Mouse (Mus musculus): ENCODE results near the gene Zfp513. TPM values are rescaled to one million over a fixed set of nuclear protein-coding genes. Genes with fewer than 3 reads are reported as not detected.

Gene Zfp513
- total and polyA plus RNA-seq, 2 experiments, result 3.1 to 27.6 TPM

DNA sequence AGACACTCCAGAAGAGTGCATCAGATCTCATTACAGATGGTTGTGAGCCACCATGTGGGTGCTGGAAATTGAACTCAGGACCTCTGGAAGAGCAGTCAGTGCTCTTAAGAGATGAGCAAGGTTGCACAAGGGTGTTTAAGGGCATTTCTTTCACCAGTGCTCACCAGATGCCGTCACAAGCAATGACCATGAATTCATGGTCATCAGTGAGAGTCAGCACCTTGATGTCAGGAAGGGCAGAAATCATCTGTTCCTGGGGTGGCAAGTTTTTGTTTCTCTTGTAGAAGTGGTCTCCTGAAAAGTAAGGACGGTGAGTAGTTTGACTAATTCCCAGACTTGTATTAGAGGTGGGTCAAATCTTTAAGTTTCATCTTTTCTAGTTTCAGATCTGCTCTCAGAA is 1.8 kb upstream of the Zfp513 start:
- H3K27me3 ChIP-seq (ENCODE audit: control insufficient read depth, insufficient read depth, low read length), result no peaks in the 10 kb centered on the region
- H3K79me2 ChIP-seq (ENCODE audit: control insufficient read depth, insufficient read depth, low read length), result peaks cover 11% of the 10 kb centered on the region
- WGBS, result 97% methylated on average over 2 of the region's 2 CpGs
- H3K36me3 ChIP-seq (ENCODE audit: control insufficient read depth, insufficient read depth, low read length), result peaks cover 37% of the 10 kb centered on the region
- no peak overlapping the region for H3K4me3 ChIP-seq (ENCODE audit: insufficient read depth, low read depth, low read length)
- H3K9ac ChIP-seq (ENCODE audit: low read depth, low read length), result no peak overlapping the region
- TF ChIP-seq CTCF (IDR thresholded peaks at IDR 0.05; ENCODE audit: low read depth, low read length) (no peak), POLR2A (IDR thresholded peaks at IDR 0.05; ENCODE audit: extremely low read depth, insufficient read depth, low read length) (no peak)
- peaks cover 4% of the 10 kb centered on the region for H3K4me1 ChIP-seq (ENCODE audit: control insufficient read depth, insufficient read depth, low read length)
- H3K27ac ChIP-seq (replicated peaks; ENCODE audit: insufficient read depth, low read depth, low read length), result no peak overlapping the region
- DNase-seq (ENCODE audit: extremely low read depth, low read depth, low spot score), result no peak

DNA sequence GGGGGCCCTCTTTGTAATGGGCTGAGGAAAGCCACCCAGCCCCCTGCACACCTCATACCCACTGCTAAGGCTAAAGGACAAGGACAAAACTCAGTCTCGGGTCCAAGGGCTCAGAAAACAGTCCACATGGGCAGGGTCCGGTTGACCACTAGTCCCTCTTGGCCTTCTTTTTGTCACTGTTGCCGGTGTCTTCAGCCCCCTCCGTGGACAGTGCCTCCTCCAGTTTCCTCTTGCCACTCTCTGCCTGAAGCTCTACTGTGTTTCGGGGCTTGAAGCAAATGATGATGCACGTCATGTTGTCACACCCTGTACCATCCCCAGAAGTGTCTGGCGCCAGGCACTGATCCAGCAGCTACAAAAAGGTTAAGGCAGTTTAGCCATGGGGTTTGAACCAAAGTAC is 830 bp upstream of the Zfp513 start:
- no peak for DNase-seq (ENCODE audit: extremely low read depth, low read depth, low spot score)
- H3K27ac ChIP-seq (replicated peaks; ENCODE audit: insufficient read depth, low read depth, low read length), result peak overlapping the region; percentile 59; the same call in 1 of the 2 replicates
- H3K79me2 ChIP-seq (ENCODE audit: control insufficient read depth, insufficient read depth, low read length), result peaks cover 7% of the 10 kb centered on the region
- no peaks in the 10 kb centered on the region for H3K27me3 ChIP-seq (ENCODE audit: control insufficient read depth, insufficient read depth, low read length)
- H3K4me1 ChIP-seq (ENCODE audit: control insufficient read depth, insufficient read depth, low read length), result peaks cover 4% of the 10 kb centered on the region
- no peak for TF ChIP-seq POLR2A (IDR thresholded peaks at IDR 0.05; ENCODE audit: extremely low read depth, insufficient read depth, low read length)
- no peak for TF ChIP-seq CTCF (IDR thresholded peaks at IDR 0.05; ENCODE audit: low read depth, low read length)
- H3K9ac ChIP-seq (ENCODE audit: low read depth, low read length), result peak overlapping the region; percentile 76; the same call in 1 of the 2 replicates
- WGBS, result 88% methylated on average over 7 of the region's 7 CpGs
- H3K4me3 ChIP-seq (ENCODE audit: insufficient read depth, low read depth, low read length), result peak overlapping the region; percentile 66
- H3K36me3 ChIP-seq (ENCODE audit: control insufficient read depth, insufficient read depth, low read length), result peaks cover 40% of the 10 kb centered on the region

- no peak for TF ChIP-seq CTCF (IDR thresholded peaks at IDR 0.05; ENCODE audit: low read depth, low read length)
- TF ChIP-seq POLR2A (IDR thresholded peaks at IDR 0.05; ENCODE audit: extremely low read depth, insufficient read depth, low read length), result no peak
- H3K4me3 ChIP-seq (ENCODE audit: insufficient read depth, low read depth, low read length), result peak overlapping the region; percentile 73
- H3K9ac ChIP-seq (ENCODE audit: low read depth, low read length), result peak overlapping the region; percentile 81
- H3K36me3 ChIP-seq (ENCODE audit: control insufficient read depth, insufficient read depth, low read length), result peaks cover 40% of the 10 kb centered on the region
- 6% methylated on average over 13 of the region's 13 CpGs for WGBS
- peak overlapping the region; percentile 81 for H3K27ac ChIP-seq (replicated peaks; ENCODE audit: insufficient read depth, low read depth, low read length)
- no peaks in the 10 kb centered on the region for H3K27me3 ChIP-seq (ENCODE audit: control insufficient read depth, insufficient read depth, low read length)
- no peak for DNase-seq (ENCODE audit: extremely low read depth, low read depth, low spot score)
- peaks cover 4% of the 10 kb centered on the region for H3K4me1 ChIP-seq (ENCODE audit: control insufficient read depth, insufficient read depth, low read length)
- H3K79me2 ChIP-seq (ENCODE audit: control insufficient read depth, insufficient read depth, low read length), result peaks cover 7% of the 10 kb centered on the region
Measured at GRCm38 (mm10) chr5:31201042-31201741, 911 bp downstream of the Zfp513 start.

DNA sequence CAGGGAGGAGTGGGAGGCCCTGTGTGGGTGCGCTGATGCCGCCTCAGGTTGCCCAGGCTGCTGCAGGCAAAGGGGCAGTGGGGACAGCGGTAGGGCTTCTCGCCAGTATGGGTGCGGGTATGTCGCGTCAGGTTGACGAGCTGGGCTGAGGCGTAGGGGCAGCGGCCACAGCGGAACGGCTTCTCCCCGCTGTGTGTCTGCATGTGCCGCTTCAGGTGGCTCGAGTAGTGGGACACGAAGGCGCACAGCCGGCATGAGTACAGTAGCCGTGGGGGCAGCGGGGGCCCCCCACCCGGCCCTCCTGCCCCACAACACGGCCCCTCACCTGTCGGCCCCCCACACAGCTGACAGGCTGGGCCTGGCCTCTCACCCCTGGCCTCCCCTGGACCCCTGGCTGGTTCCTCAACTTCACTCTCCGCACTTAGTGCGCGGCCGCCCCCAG is 1.8 kb downstream of the Zfp513 start:
- TF ChIP-seq POLR2A (IDR thresholded peaks at IDR 0.05; ENCODE audit: extremely low read depth, insufficient read depth, low read length) (no peak), CTCF (IDR thresholded peaks at IDR 0.05; ENCODE audit: low read depth, low read length) (no peak)

GRCm38 (mm10) chr5:31199893-31200292 is 2.2 kb downstream of the Zfp513 start:
- WGBS, result 75% methylated on average over 9 of the region's 9 CpGs
- Histone ChIP-seq H3K4me3 (ENCODE audit: insufficient read depth, low read depth, low read length) (no peak overlapping the region), H3K36me3 (ENCODE audit: control insufficient read depth, insufficient read depth, low read length) (peaks cover 41% of the 10 kb centered on the region), H3K27me3 (ENCODE audit: control insufficient read depth, insufficient read depth, low read length) (no peaks in the 10 kb centered on the region), H3K79me2 (ENCODE audit: control insufficient read depth, insufficient read depth, low read length) (peaks cover 7% of the 10 kb centered on the region), H3K27ac (replicated peaks; ENCODE audit: insufficient read depth, low read depth, low read length) (no peak overlapping the region), H3K9ac (ENCODE audit: low read depth, low read length) (no peak overlapping the region), H3K4me1 (ENCODE audit: control insufficient read depth, insufficient read depth, low read length) (peaks cover 4% of the 10 kb centered on the region)
- no peak for DNase-seq (ENCODE audit: extremely low read depth, low read depth, low spot score)
- TF ChIP-seq POLR2A (IDR thresholded peaks at IDR 0.05; ENCODE audit: extremely low read depth, insufficient read depth, low read length), result no peak
- peak; percentile 25; the same call in 1 of the 2 replicates for TF ChIP-seq CTCF (IDR thresholded peaks at IDR 0.05; ENCODE audit: low read depth, low read length)

More for the DNA sequence above, 1.8 kb downstream of the Zfp513 start:
- no peak for DNase-seq (ENCODE audit: extremely low read depth, low read depth, low spot score)
- Histone ChIP-seq H3K9ac (ENCODE audit: low read depth, low read length) (no peak overlapping the region), H3K27ac (replicated peaks; ENCODE audit: insufficient read depth, low read depth, low read length) (no peak overlapping the region), H3K79me2 (ENCODE audit: control insufficient read depth, insufficient read depth, low read length) (peaks cover 7% of the 10 kb centered on the region), H3K36me3 (ENCODE audit: control insufficient read depth, insufficient read depth, low read length) (peaks cover 42% of the 10 kb centered on the region), H3K4me1 (ENCODE audit: control insufficient read depth, insufficient read depth, low read length) (peaks cover 4% of the 10 kb centered on the region), H3K4me3 (ENCODE audit: insufficient read depth, low read depth, low read length) (no peak overlapping the region), H3K27me3 (ENCODE audit: control insufficient read depth, insufficient read depth, low read length) (no peaks in the 10 kb centered on the region)
- WGBS, result 90% methylated on average over 27 of the region's 27 CpGs

DNA sequence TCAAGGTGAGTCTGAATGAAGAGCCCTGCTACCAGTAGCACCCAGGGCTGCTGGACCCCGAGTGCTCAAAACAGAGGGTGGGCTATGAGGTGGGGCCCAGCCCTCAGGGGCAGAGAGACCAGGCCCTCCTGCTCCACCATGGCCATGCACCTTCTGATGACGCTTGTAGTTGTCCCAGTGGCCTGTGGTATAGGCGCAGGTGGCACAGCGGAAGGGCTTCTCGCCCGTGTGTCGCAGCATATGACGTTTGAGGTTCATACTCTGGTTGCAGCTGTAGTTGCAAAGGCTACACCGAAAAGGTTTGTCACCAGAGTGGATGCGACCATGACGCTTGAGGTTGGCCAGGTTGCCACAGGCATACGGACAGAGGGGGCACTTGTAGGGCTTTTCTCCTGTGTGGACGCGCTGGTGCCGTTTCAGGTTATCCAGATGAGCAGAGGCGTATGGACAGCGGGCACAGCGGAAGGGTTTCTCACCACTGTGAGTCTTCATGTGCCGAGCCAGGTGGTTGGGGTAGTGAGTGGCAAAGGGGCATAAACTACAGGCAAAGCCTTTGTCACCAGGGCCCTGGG is 2.7 kb downstream of the Zfp513 start:
- Histone ChIP-seq H3K79me2 (ENCODE audit: control insufficient read depth, insufficient read depth, low read length) (peaks cover 7% of the 10 kb centered on the region), H3K27ac (replicated peaks; ENCODE audit: insufficient read depth, low read depth, low read length) (no peak overlapping the region), H3K27me3 (ENCODE audit: control insufficient read depth, insufficient read depth, low read length) (no peaks in the 10 kb centered on the region), H3K36me3 (ENCODE audit: control insufficient read depth, insufficient read depth, low read length) (peaks cover 40% of the 10 kb centered on the region), H3K4me3 (ENCODE audit: insufficient read depth, low read depth, low read length) (no peak overlapping the region), H3K9ac (ENCODE audit: low read depth, low read length) (no peak overlapping the region), H3K4me1 (ENCODE audit: control insufficient read depth, insufficient read depth, low read length) (peaks cover 4% of the 10 kb centered on the region)
- TF ChIP-seq POLR2A (IDR thresholded peaks at IDR 0.05; ENCODE audit: extremely low read depth, insufficient read depth, low read length) (no peak), CTCF (IDR thresholded peaks at IDR 0.05; ENCODE audit: low read depth, low read length) (no peak)
- WGBS, result 95% methylated on average over 19 of the region's 19 CpGs
- no peak for DNase-seq (ENCODE audit: extremely low read depth, low read depth, low spot score)
